Mouse (Mus musculus) adrenal gland, postnatal 10 days (tissue): Measurements from ENCODE around the gene Sdc4. TPM values are rescaled to one million over a fixed set of nuclear protein-coding genes. Genes with fewer than 3 reads are reported as not detected.
A peak's percentile ranks its signal among the peaks of the same experiment; 100 is the strongest.

Source experiments
- DNase-seq: peaks from one replicate; pipeline ENCODE4 v3.0.0; 2021; ENCODE audit warnings: mixed read lengths
- total RNA-seq, 2 experiments: library from RNA; stranded (reverse); gene quantifications; 2 replicates each; pipeline ENCODE4 v1.2.3; 2021

Gene Sdc4
- total RNA-seq, 2 experiments from 2014 or later, result 101 to 246 TPM

- no peak for DNase-seq
Measured at GRCm38 (mm10) chr2:164403396-164404081, 40.1 kb downstream of the Sdc4 start.

GRCm38 (mm10) chr2:164402906-164403305, 40.8 kb downstream of the Sdc4 start, which contains the start of gene Rbpjl:
Gene Rbpjl, plus strand, starts transcription at chr2:164403141.
- peak; percentile 88 for DNase-seq

DNA sequence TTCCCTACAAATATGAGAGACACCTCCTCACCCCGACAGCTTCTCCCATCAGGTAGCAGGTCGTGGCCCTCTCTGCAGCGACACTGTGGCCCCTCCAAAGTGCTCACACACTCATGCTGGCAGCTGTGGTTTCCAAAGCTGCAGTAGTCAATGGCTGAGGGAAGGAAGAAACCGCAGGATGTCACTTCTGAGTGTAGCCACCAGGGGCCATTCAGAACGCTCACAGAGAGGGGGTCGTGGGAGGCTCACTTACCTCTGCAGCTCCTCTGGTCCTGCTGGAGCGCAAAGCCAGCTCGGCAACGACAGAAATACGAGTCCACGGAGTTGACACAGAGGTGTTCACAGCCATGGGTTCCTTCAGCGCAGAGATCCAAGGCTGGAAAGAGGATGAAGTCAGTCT, 46.8 kb downstream of the Sdc4 start:
- no peak for DNase-seq

- DNase-seq, result no peak
Measured at GRCm38 (mm10) chr2:164396076-164396475, 47.6 kb downstream of the Sdc4 start.

DNA sequence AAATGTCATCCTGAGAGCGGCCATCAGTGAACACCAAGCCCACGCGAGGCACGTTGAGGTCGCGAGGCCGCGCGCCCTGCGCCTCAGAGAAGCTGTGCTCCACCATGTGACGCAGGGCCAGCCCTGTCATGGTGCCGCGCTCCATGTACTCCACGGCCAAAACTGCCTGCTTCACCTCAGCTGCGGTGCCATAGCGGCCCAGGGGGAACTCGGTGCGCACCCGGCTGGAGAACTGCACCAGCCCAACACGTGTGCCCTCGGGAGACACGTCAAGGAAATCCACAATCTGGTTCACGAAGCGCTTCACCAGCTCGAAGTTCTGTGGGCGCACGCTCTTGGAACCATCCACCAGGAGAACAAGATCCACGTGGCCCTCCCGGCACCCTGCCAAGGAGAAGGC, 50.6 kb downstream of the Sdc4 start:
- no peak for DNase-seq

- DNase-seq, result peak; percentile 93
Measured at GRCm38 (mm10) chr2:164389499-164389898, 54.2 kb downstream of the Sdc4 start.

DNA sequence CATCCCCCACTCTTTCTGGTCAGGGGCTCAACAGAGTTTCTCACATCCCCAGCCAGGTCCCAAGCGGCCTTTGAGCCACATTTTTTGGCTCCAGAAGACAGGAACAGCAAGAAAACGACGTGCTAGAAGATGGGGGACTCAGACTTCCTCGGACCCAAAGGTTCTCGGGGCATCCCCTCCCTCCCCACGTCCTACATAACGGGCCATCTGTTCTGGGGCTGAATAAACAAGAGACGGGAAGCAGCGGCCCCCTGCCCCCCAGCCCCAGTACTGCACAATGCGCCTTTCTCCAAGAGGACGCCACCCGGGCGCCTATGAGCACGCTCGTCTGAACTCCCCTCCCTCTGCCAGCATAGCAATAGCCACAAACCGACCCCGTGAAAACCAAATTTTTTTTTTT, 54.7 kb downstream of the Sdc4 start, which contains the start of gene Slpi:
Slpi (minus strand) TSS at position 76 of the 400 bp plus-strand sequence.
- no peak for DNase-seq

- DNase-seq, result peak; percentile 54
Measured at GRCm38 (mm10) chr2:164386953-164387352, 56.7 kb downstream of the Sdc4 start.

DNA sequence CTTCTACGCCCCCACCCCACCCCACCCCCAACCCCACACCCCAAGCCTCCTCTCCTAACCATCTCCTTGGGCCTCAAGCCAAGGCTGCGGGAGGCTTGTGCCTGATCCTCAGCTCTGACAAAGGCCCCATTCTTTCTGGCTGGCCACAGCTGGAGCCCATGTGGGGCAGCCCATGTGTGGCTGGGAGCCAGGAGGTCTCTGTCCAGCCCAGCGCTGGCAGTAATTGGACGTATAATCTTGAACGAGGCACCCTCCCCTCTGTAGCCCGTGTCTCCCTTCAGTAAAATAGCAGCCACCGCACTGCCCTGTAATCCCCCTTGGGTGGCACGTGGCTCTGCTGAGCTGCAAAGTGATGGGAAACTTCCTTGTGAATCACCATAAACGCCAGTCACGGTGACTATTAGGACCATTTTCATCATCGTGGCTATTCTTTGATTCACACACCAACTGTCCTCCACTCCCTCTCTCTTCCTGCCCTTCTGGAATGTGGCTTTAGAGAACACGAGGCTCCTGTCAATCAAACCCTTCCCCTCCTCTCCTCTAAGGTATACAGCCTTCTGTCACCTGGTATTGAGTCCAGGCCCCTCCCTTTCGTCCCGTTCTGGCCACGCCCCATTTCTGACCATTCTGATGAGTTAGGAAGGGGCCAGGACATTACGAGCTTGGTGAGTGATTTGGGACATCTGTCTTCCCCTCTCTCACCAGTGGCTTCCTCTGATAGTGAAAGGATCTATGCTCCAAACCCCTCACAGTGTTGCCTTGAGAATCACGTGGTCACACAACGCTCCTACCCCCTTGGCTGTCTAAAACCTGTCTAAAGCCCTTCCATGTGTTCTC, 57.5 kb downstream of the Sdc4 start:
- DNase-seq, result no peak

- DNase-seq, result peak; percentile 26
Measured at GRCm38 (mm10) chr2:164383656-164384399, 59.9 kb downstream of the Sdc4 start.

DNA sequence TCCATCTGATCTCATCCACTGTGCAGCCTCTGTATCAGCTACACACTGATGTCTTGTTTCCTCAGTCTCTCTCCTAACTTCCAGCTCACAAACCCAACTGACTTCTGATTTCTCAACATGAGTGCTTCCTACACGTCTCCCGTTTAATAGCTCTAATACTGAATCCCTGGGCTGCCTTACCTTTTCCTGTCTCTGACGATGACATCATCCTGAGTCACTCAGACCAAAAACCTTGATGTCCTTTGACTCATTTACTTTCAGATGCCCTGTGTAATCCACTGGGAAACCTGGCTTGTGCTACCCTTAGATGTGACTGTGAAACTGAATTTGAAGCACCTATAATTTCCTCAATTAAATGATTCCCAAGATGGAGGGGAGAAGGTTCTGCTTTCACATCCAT, 60.7 kb downstream of the Sdc4 start:
- no peak for DNase-seq

GRCm38 (mm10) chr2:164381726-164382125, 62.0 kb downstream of the Sdc4 start:
- DNase-seq, result no peak

GRCm38 (mm10) chr2:164377478-164378426, 65.9 kb downstream of the Sdc4 start:
- DNase-seq, result no peak

Other genes starting within 250 kb of the Sdc4 start
- gene Wfdc15a, start 243.8 kb downstream of the Sdc4 start, total RNA-seq, result not detected
- not detected for gene Wfdc15b, start 222.2 kb downstream of the Sdc4 start, total RNA-seq
- not detected for gene Svs2, start 205.4 kb downstream of the Sdc4 start, total RNA-seq
- not detected for gene Svs3b, start 187.2 kb downstream of the Sdc4 start, total RNA-seq
- not detected for gene Svs4, start 165.4 kb downstream of the Sdc4 start, total RNA-seq
- gene Svs3a, start 154.6 kb downstream of the Sdc4 start, total RNA-seq, result not detected
- gene Svs6, start 127.1 kb downstream of the Sdc4 start, total RNA-seq, result not detected
- gene Svs5, start 111.1 kb downstream of the Sdc4 start, total RNA-seq, result under 1 TPM in 1 of 2 experiments, not detected in 1; 0.45 TPM
- 10 to 100 TPM in 1 of 2 experiments, 1 to 10 TPM in 1; 9.1 to 13.2 TPM for gene Slpi, start 54.8 kb downstream of the Sdc4 start, total RNA-seq
- under 1 TPM in 1 of 2 experiments, not detected in 1; 0.15 TPM for gene Rbpjl, start 40.7 kb downstream of the Sdc4 start, total RNA-seq
- 1 to 10 TPM; 2.3 to 2.7 TPM for gene Matn4, start 38.7 kb downstream of the Sdc4 start, total RNA-seq
- gene Sys1, start 13.1 kb upstream of the Sdc4 start, total RNA-seq, result 10 to 100 TPM; 31.7 to 34.5 TPM
- 1 to 10 TPM; 2.5 to 4.8 TPM for gene Gm20458, start 17.1 kb upstream of the Sdc4 start, total RNA-seq
- not detected for gene Trp53tg5, start 29.8 kb upstream of the Sdc4 start, total RNA-seq
- gene Dbndd2, start 42.2 kb upstream of the Sdc4 start, total RNA-seq, result 10 to 100 TPM; 13.1 to 20.5 TPM
- gene Pigt, start 53.6 kb upstream of the Sdc4 start, total RNA-seq, result 10 to 100 TPM; 87.4 to 93.0 TPM
- 1 to 10 TPM; 1.9 to 2.9 TPM for gene Wfdc2, start 118.5 kb upstream of the Sdc4 start, total RNA-seq
- not detected for gene Spint3, start 129.6 kb upstream of the Sdc4 start, total RNA-seq
- 1 to 10 TPM in 1 of 2 experiments, under 1 TPM in 1; 0.51 to 1.0 TPM for gene Wfdc6a, start 141.6 kb upstream of the Sdc4 start, total RNA-seq
- not detected for gene Eppin, start 149.7 kb upstream of the Sdc4 start, total RNA-seq
- gene Wfdc6b, start 169.6 kb upstream of the Sdc4 start, total RNA-seq, result not detected
- under 1 TPM in 1 of 2 experiments, not detected in 1; 0.09 TPM for gene Wfdc8, start 169.7 kb upstream of the Sdc4 start, total RNA-seq
- gene Wfdc16, start 194.9 kb upstream of the Sdc4 start, total RNA-seq, result not detected
- not detected for gene Wfdc10, start 212.2 kb upstream of the Sdc4 start, total RNA-seq
- not detected for gene Wfdc9, start 212.7 kb upstream of the Sdc4 start, total RNA-seq
- gene Wfdc11, start 230.2 kb upstream of the Sdc4 start, total RNA-seq, result not detected
- gene Wfdc13, start 241.2 kb upstream of the Sdc4 start, total RNA-seq, result not detected